Mouse (Mus musculus) cerebellum, adult (tissue): ENCODE measurements at regions not wholly inside any gene's neighbourhood (a gene's known extent, or its start where the extent isn't known, plus 50 kb on each side); places are given as distances from the start of the nearest gene placed in this dataset.

ENCODE experiments used
- ATAC-seq: cut with Nextera tagmentation; 2 replicates; pipeline ENCODE4 v1.9.2; 2017; ENCODE audit warnings: mild to moderate bottlenecking, moderate library complexity, mixed read lengths; ENCODE audit not compliant: insufficient number of reproducible peaks, low FRiP score, low TSS enrichment

GRCm38 (mm10) chr14:105647166-105647565, 249.5 kb downstream of the Spry2 start:
- no peak for ATAC-seq

DNA sequence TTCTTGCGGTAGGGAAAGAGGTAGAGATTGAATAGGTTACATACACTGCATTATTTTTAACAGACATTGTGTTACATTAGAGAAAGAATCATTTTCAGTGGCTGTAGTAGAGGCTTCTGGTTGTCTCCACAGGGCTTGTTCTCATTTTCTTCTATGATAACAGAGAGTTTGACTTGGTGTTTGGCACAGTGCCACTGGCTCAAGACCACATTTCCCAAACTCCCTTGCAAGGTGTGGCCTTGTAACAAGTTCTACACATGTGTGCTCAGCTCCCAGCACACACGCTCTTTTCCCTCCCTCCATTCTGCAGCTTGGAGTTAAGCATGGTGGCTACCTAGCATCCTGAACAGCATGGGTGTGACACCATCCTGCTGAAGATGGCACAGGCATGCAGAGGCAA, 252.2 kb downstream of the Spry2 start:
- no peak for ATAC-seq

DNA sequence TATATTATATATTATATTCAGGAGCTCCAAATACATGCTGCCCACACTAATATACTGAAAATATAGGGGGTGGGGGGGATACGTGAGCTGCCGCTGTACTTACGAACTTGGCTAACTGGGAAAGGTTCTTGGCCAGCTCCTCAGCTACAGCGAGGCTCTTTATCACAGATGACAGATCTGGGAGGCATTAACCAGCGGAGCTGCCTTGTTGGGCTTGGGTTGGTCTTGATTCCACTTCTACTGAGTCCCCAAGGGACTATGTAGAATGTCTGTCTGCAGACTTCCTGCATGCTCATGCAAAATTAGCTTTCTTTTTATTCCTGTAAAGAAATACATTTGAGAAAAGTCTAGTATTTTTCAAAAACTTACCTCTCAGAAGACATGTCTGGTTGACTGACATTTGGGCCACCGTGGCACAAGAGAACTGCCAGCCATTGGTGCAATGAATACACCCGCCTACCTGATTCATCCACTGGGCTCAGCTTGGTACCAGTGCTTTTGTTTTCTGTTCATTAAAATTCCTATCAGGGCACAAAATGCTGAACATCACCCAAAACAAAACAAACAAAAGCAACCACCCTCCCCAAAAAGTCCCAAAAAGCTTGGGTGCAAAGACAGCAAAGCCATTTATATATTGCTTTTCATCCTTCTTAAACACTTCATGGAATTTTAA, 253.2 kb downstream of the Spry2 start:
- ATAC-seq, result no peak

DNA sequence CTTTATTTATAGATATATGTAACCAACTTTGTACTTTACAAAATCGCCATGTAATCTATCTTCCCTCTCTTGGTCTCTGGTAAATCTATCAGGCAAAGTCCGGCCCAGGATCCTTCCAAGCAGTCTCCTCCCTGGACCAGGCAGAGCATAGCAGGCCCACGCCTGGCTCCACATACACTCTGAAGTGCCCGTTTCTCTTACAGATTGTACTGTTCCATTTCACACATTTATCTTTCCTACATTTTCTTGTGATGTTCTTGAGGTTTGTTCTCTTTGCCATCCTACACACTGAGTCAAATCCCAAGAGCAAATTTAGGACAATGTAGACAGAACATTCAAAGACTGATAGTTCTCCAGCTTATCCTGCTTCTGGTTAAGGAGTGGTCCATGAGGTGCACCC, 264.3 kb downstream of the Spry2 start:
- ATAC-seq, result no peak

- ATAC-seq, result no peak
These were observed 265.0 kb downstream of the Spry2 start for GRCm38 (mm10) chr14:105631681-105632031.

- 0 out of 2 replicates have a peak, but pooled peaks have one; percentile 40 for ATAC-seq
These were observed 265.5 kb downstream of the Spry2 start for GRCm38 (mm10) chr14:105630867-105631680.

- no peak for ATAC-seq
These were observed 266.2 kb downstream of the Spry2 start for GRCm38 (mm10) chr14:105630444-105630843.

GRCm38 (mm10) chr14:105628673-105629072, 267.9 kb downstream of the Spry2 start:
- ATAC-seq, result no peak

GRCm38 (mm10) chr14:105624387-105624786, 272.2 kb downstream of the Spry2 start:
- no peak for ATAC-seq

DNA sequence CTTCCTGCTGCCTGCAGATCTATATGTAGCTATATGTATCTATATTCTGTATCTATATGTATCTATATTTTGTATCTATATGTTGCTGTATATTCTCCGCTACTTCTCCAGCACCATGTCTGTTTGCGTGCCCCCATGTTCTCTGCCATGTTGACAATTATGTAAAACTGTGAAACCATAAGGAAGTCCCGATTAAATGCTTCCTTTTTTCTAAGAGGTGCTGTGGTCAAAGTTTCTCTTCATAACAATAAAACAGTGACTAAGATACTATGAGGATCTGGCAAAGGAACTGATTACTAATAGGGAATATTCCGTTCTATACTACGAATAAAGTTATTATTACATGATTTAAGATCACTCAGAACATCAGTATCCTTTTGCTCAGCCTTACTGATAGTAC, 274.5 kb downstream of the Spry2 start:
- ATAC-seq, result no peak

DNA sequence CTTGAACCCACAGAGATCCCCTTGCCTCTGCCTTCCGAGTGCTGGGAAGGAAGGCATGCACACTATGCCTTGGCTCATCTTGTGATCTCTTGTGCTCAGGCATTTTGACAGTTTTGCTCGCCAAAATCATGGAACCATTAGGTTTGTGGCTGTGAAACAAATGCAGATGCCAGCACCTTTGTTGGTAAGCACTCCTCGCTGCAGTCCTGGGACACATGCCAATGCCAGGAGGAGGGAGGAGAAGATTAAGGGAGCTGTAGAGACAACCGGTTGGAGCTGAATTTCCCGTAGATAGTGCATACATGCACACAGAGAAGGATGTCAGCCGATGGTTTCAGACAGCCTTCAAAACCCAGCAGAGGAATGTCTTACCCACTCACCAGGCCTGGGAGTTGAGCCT, 275.5 kb downstream of the Spry2 start:
- peak; percentile 47 for ATAC-seq

GRCm38 (mm10) chr14:105619449-105619848, 277.2 kb downstream of the Spry2 start:
- no peak for ATAC-seq

DNA sequence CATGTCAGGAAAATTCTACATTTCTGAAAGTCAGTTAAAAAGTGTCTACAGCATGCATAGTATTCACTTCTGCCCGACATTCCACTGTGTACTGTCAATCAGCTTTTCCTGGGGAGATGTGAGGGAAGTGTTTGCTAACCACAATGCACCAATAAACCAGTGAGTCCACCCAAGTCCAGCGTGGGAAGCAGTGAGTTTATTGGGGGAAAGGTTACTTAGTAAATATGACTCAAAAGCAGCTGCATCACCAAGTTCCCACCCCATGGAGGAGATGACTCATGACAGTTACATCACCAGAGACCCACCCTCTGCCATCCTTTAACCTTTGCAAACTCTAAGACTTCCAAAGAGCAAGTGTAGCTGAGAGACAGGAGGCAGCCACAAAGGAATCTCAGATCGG, 280.9 kb downstream of the Spry2 start:
- no peak for ATAC-seq

GRCm38 (mm10) chr14:105612794-105613193, 283.8 kb downstream of the Spry2 start:
- no peak for ATAC-seq

- ATAC-seq, result no peak
These were observed 287.8 kb downstream of the Spry2 start for GRCm38 (mm10) chr14:105608804-105609203.

DNA sequence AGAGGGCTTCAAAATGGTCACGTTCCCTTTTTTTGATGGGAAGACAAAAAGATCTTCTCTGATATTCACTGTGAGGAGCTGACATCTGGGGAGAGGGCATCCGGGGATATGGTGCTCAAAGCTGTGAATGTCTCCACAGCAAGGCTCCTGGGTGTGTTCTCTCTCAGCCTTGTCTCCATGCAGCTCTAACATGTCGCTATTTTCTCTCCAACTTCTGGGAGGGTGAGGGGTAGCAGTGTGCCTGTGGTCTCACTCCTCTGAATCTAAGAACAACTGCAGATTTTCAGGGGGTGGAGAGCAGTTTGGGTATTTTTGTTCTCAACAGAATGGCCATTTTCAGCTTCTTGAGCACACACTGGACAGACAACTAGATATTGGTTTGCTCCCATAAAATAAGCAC, 290.1 kb downstream of the Spry2 start:
- no peak for ATAC-seq

GRCm38 (mm10) chr14:105604451-105604850, 292.2 kb downstream of the Spry2 start:
- no peak for ATAC-seq

DNA sequence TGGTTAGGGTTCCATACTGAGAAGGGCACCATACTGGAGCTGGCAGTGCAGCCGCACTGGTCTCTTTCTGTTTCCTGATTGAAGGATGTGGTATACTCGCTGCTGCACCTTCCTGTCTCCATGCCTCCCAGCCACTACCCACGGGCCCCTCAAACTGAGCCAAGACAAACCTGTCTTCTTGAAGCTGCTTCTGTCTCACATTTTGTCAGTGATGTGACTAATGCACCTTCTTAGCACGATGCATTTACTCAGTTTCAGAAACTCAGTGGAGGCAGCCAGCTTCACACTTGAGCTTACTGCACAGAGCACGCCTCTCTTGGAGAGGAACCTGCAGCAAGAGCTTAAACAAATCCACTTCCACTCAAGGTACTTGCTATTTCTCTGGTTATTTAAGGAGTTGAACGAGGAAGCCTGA, 293.6 kb downstream of the Spry2 start:
- no peak for ATAC-seq

DNA sequence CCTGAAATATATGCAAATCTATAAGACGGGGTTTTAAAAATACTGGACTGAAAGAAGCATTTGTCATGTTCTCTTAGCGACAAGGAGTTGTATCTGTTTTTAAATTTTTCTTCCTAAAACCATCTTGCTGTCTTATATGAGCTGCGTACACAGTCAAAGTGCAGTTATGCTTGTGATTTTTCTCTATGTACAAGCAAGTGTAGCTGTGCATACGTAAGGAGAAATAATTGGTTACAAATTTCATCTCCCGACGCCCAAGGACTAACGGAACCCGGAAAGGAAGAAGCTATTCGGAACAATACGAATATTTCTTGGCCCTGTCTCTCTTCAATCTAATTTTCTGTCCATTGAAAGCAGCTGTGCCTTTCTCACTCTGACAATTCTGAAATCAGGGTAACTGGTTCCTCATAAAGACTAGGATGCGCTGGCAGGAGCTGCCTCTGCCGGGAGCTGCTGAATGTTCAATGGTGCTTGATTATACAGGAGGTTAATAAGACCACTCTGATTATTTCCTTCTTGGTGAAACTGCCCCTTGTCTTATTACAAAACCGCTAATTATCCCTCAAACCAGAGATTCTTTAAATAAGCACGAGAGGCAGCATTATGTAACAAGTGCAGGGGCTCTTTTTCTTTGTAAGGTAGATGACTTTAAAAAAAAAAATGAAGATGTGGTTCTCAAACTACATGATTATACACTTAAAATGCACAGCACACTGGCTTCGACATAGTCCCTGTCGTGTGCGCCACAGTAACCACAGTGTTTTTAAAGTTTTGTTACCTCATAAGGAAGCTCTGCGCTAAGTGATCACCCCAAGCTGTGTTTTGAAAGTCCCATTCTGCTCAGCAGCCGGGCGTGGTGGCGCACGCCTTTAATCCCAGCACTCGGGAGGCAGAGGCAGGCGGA, 296.8 kb downstream of the Spry2 start:
- ATAC-seq, result no peak

- no peak for ATAC-seq
These were observed 306.9 kb downstream of the Spry2 start for GRCm38 (mm10) chr14:105589751-105590150.

- ATAC-seq, result no peak
These were observed 307.4 kb downstream of the Spry2 start for GRCm38 (mm10) chr14:105589261-105589660.
